Mouse (Mus musculus) liver, embryonic 14.5 days (tissue): Measurements from ENCODE around the gene Zfp629. TPM values are rescaled to one million over a fixed set of nuclear protein-coding genes. Genes with fewer than 3 reads are reported as not detected.

Experiments
- ATAC-seq: fragments of 200-750 bp; cut with Nextera tagmentation; 2 replicates; pipeline ENCODE4 v1.8.0; 2017; ENCODE audit warnings: moderate number of reproducible peaks, mild to moderate bottlenecking, moderate library complexity; ENCODE audit not compliant: insufficient read depth
- DNase-seq, 3 experiments: peaks; one replicate each; pipeline ENCODE4 v3.0.0-alpha.2; 2012 to 2013; ENCODE audit warnings: low read depth in 3 of 3, low spot score in 3 of 3
- H3K27ac ChIP-seq: fragments of 300-500 bp; sonication (generic); 2 replicates; pipeline ENCODE4 v1.5.1; 2014; ENCODE audit warnings: moderate library complexity, mild to moderate bottlenecking, control low read depth, inconsistent platforms
- H3K27me3 ChIP-seq: fragments of 300-500 bp; sonication (generic); 2 replicates; pipeline ENCODE4 v1.6.1; 2014; ENCODE audit warnings: mild to moderate bottlenecking, low read length, moderate library complexity; ENCODE audit not compliant: control insufficient read depth, insufficient read depth
- H3K36me3 ChIP-seq: fragments of 300-500 bp; sonication (generic); replicated peaks from 2 replicates; pipeline ENCODE4 v1.6.1; 2014; ENCODE audit warnings: low read depth; ENCODE audit not compliant: control insufficient read depth, insufficient read depth
- H3K4me1 ChIP-seq, 2 experiments: fragments of 200-500 bp in 1 of 2; fragments of 300-500 bp in 1 of 2; sonication (generic) in 1 of 2; replicated peaks; 2 replicates each; pipeline ENCODE4 v1.6.1; 2012 to 2014; ENCODE audit warnings: antibody characterized with exemption in 1 of 2, inconsistent platforms in 1 of 2, low read length in 1 of 2; ENCODE audit not compliant: control insufficient read depth in 2 of 2, insufficient read depth in 2 of 2
- H3K4me2 ChIP-seq: fragments of 300-500 bp; sonication (generic); 2 replicates; pipeline ENCODE4 v1.6.1; 2014; ENCODE audit warnings: low read depth, mild to moderate bottlenecking, control low read depth, moderate library complexity
- H3K4me3 ChIP-seq, 2 experiments: fragments of 200-500 bp in 1 of 2; fragments of 300-500 bp in 1 of 2; sonication (generic) in 1 of 2; 2 replicates each; pipeline ENCODE4 v1.5.1; 2012 to 2014; ENCODE audit warnings: low read depth in 2 of 2, low read length in 2 of 2, mild to moderate bottlenecking in 2 of 2, control low read depth in 1 of 2, inconsistent platforms in 1 of 2, moderate library complexity in 1 of 2; ENCODE audit not compliant: insufficient read depth in 1 of 2
- H3K9ac ChIP-seq: fragments of 300-500 bp; sonication (generic); replicated peaks from 2 replicates; pipeline ENCODE4 v1.6.1; 2014; ENCODE audit warnings: mild to moderate bottlenecking, control low read depth, moderate library complexity
- H3K9me3 ChIP-seq: fragments of 300-500 bp; sonication (generic); 2 replicates; pipeline ENCODE4 v1.6.1; 2016; ENCODE audit warnings: low read length, mixed read lengths; ENCODE audit not compliant: control insufficient read depth
- CTCF ChIP-seq: IDR thresholded peaks from 2 replicates; pipeline ENCODE4 v1.5.1; 2016; ENCODE audit warnings: antibody characterized with exemption, low read depth, control low read depth
- EP300 ChIP-seq: IDR thresholded peaks from 2 replicates; pipeline ENCODE4 v1.6.1; 2016; ENCODE audit warnings: antibody characterized with exemption, low read depth
- WGBS: fragments of 180-500 bp; shearing (Covaris S2); extraction: QIAGEN DNeasy Blood & Tissue Kit; methylation state at CpG from one replicate; pipeline ENCODE4 v1.1.7; 2014; ENCODE audit not compliant: insufficient replicate concordance; 5-methylcytosine and 5-hydroxymethylcytosine counted together
- polyA plus RNA-seq, 2 experiments: library from polyadenylated mRNA; depleted of rRNA in 1 of 2; stranded (reverse) in 1 of 2; unstranded in 1 of 2; fragments of >200 nt; fragmentation: Nextera tagmentation in 1 of 2; extraction: Ambion mirVana in 1 of 2; gene quantifications; 2 replicates each; pipeline versions ENCODE4 v1.2.1 to v1.2.3; 2012 to 2014

Gene Zfp629
- polyA plus RNA-seq, 2 experiments: 1.4 to 1.9 TPM

- H3K27me3 ChIP-seq: no peaks in the 10 kb centered on the region
- no peak overlapping the region for H3K4me2 ChIP-seq
- H3K36me3 ChIP-seq: peaks cover 55% of the 10 kb centered on the region
- no peaks in the 10 kb centered on the region for H3K9me3 ChIP-seq
- no peak overlapping the region for H3K9ac ChIP-seq
- TF ChIP-seq EP300 (no peak), CTCF (no peak)
- H3K4me1 ChIP-seq: no peaks in the 10 kb centered on the region
- ATAC-seq: no peak
- H3K4me3 ChIP-seq: no peak overlapping the region
- H3K27ac ChIP-seq: no peak overlapping the region
- 83% methylated on average over 7 of the region's 7 CpGs for WGBS
- DNase-seq: no peak
Observed at GRCm38 (mm10) chr7:127600612-127601011, 15.0 kb downstream of the Zfp629 start.

GRCm38 (mm10) chr7:127596747-127597146 is 18.9 kb downstream of the Zfp629 start:
- ATAC-seq: no peak
- Histone ChIP-seq H3K9me3 (no peaks in the 10 kb centered on the region), H3K4me1 (no peaks in the 10 kb centered on the region), H3K9ac (no peak overlapping the region), H3K4me2 (no peak overlapping the region), H3K27ac (no peak overlapping the region), H3K36me3 (peaks cover 82% of the 10 kb centered on the region), H3K27me3 (no peaks in the 10 kb centered on the region), H3K4me3 (no peak overlapping the region)
- TF ChIP-seq EP300 (no peak), CTCF (no peak)
- WGBS: 91% methylated on average over 17 of the region's 17 CpGs
- no peak for DNase-seq

- Histone ChIP-seq H3K27ac (no peak overlapping the region), H3K9me3 (no peaks in the 10 kb centered on the region), H3K9ac (no peak overlapping the region), H3K36me3 (peaks cover 74% of the 10 kb centered on the region), H3K4me1 (peaks cover 7 to 10% of the 10 kb centered on the region in 2 experiments), H3K27me3 (no peaks in the 10 kb centered on the region), H3K4me3 (no peak overlapping the region), H3K4me2 (no peak overlapping the region)
- TF ChIP-seq CTCF (no peak), EP300 (no peak)
- 88% methylated on average over 14 of the region's 14 CpGs for WGBS
- ATAC-seq (no peak), DNase-seq (no peak)
Observed at GRCm38 (mm10) chr7:127592575-127592974, 23.0 kb downstream of the Zfp629 start.

GRCm38 (mm10) chr7:127591108-127591507 is 24.5 kb downstream of the Zfp629 start:
- H3K27ac ChIP-seq: no peak overlapping the region
- H3K4me1 ChIP-seq: peaks cover 21% of the 10 kb centered on the region in 2 experiments
- DNase-seq (no peak), ATAC-seq (no peak)
- 90% methylated on average over 10 of the region's 10 CpGs for WGBS
- no peaks in the 10 kb centered on the region for H3K9me3 ChIP-seq
- no peak overlapping the region for H3K4me2 ChIP-seq
- H3K27me3 ChIP-seq: no peaks in the 10 kb centered on the region
- H3K9ac ChIP-seq: no peak overlapping the region
- peaks cover 59% of the 10 kb centered on the region for H3K36me3 ChIP-seq
- TF ChIP-seq CTCF: no peak
- H3K4me3 ChIP-seq: no peak overlapping the region

GRCm38 (mm10) chr7:127589637-127590036 is 26.0 kb downstream of the Zfp629 start:
- WGBS: 87% methylated on average over 9 of the region's 9 CpGs
- H3K4me1 ChIP-seq: peaks cover 24 to 28% of the 10 kb centered on the region in 2 experiments
- H3K4me2 ChIP-seq: peak overlapping the region; percentile 77
- H3K9me3 ChIP-seq: no peaks in the 10 kb centered on the region
- peak overlapping the region; percentile 76 to 94 for H3K4me3 ChIP-seq
- H3K27ac ChIP-seq: no peak overlapping the region
- TF ChIP-seq EP300: no peak
- no peak for TF ChIP-seq CTCF
- peaks cover 44% of the 10 kb centered on the region for H3K36me3 ChIP-seq
- DNase-seq: no peak
- no peak for ATAC-seq
- peak overlapping the region; percentile 79; the same call in 1 of the 2 replicates for H3K9ac ChIP-seq
- H3K27me3 ChIP-seq: no peaks in the 10 kb centered on the region
